Mouse (Mus musculus) neural tube, embryonic 12.5 days (tissue): ENCODE results near the gene Oscar. TPM values are rescaled to one million over a fixed set of nuclear protein-coding genes. Genes with fewer than 3 reads are reported as not detected.
"Not testable (repeated sequence)": the region's sequence is repeated elsewhere in the genome, so short reads cannot be mapped to it uniquely, and the experiment has no call there.

ENCODE experiments used
- ATAC-seq: fragments of 200-750 bp; cut with Nextera tagmentation; 2 replicates; pipeline ENCODE4 v1.8.0; 2017; ENCODE audit warnings: low read depth, mild to moderate bottlenecking, moderate TSS enrichment, moderate library complexity; ENCODE audit not compliant: low FRiP score
- H3K27ac ChIP-seq: fragments of 300-500 bp; sonication (generic); 2 replicates; pipeline ENCODE4 v1.5.1; 2016
- H3K27me3 ChIP-seq: fragments of 300-500 bp; sonication (generic); replicated peaks from 2 replicates; pipeline ENCODE4 v1.6.1; 2016; ENCODE audit warnings: mild to moderate bottlenecking
- H3K36me3 ChIP-seq: fragments of 300-500 bp; sonication (generic); 2 replicates; pipeline ENCODE4 v1.6.1; 2016; ENCODE audit warnings: mild to moderate bottlenecking
- H3K4me1 ChIP-seq: fragments of 300-500 bp; sonication (generic); 2 replicates; pipeline ENCODE4 v1.6.1; 2016
- H3K4me2 ChIP-seq: fragments of 300-500 bp; sonication (generic); replicated peaks from 2 replicates; pipeline ENCODE4 v1.6.1; 2016; ENCODE audit warnings: mild to moderate bottlenecking
- H3K4me3 ChIP-seq: fragments of 300-500 bp; sonication (generic); 2 replicates; pipeline ENCODE4 v1.5.1; 2016
- H3K9ac ChIP-seq: fragments of 300-500 bp; sonication (generic); 2 replicates; pipeline ENCODE4 v1.6.1; 2016; ENCODE audit warnings: mild to moderate bottlenecking
- H3K9me3 ChIP-seq: fragments of 300-500 bp; sonication (generic); 2 replicates; pipeline ENCODE4 v1.6.1; 2016; ENCODE audit warnings: mild to moderate bottlenecking
- WGBS: fragments of 180-500 bp; shearing (Covaris S2); methylation state at CpG from one replicate; pipeline ENCODE4 v1.1.7; 2016; 5-methylcytosine and 5-hydroxymethylcytosine counted together
- microRNA-seq: library from miRNA; unstranded; fragments of <30 nt; microRNA quantifications from one replicate; pipeline ENCODE4, GENCODE M21; 2017
- polyA plus RNA-seq: library from polyadenylated mRNA; unstranded; fragments of >200 nt; fragmentation: Nextera tagmentation; extraction: Ambion mirVana; gene quantifications from 2 replicates; pipeline ENCODE4 v1.2.1, GENCODE M21; 2016

Gene Oscar
- polyA plus RNA-seq, 1 experiment from 2014 or later = 0.24 TPM

DNA sequence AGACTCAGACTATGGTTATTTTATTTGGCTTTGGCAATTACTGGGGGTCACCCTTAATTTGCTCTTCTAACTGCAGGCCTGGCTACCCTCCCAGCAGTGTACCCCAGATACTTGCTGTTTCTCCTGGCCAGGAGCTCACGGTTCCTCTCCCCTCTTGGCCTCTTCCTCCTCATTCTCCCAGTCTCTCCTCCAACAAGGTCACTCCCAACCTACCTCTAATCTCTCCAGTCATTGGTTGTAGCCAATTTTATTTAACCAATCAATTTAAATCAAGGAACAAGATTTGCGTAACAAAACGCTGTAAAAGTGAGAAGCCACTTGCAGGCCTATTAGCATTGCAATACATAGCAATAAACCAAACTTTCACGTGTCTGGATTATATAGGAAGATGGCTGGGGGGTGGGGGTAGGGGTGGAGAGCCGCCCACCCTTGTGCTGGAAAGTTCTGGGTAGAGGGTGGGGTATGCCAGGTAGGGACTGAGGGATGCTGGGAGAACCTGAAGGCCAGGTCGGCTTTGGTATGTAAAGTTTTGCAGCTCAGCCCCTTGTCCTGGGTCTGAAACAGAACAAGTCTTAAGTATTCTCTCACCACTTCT, 36.9 kb downstream of the Oscar start:
- Histone ChIP-seq H3K9me3 (no peaks in the 10 kb centered on the region), H3K36me3 (no peaks in the 10 kb centered on the region), H3K27ac (no peak overlapping the region), H3K4me1 (no peaks in the 10 kb centered on the region), H3K9ac (no peak overlapping the region), H3K4me3 (no peak overlapping the region), H3K4me2 (no peak overlapping the region), H3K27me3 (no peaks in the 10 kb centered on the region)
- no peak for ATAC-seq
- 47% methylated on average over 6 of the region's 6 CpGs for WGBS

DNA sequence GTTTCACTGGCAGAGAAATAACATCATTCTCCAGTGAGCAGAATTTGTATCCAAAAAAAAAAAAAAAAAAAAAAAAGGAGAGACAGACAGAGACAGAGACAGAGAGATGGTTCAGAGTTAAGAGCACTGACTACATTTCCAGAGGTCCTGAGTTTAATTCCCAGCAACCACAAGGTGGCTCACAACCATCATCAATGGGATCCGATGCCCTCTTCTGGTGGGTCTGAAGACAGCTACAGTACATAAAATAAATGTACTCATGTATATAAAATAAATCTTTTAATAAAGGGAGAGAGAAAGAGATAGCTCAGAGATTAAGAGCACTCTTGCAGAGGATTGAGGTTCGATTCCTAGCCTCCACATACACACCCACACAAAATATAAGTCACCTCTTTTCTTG, 37.8 kb downstream of the Oscar start:
- H3K4me3 ChIP-seq = no peak overlapping the region
- H3K4me2 ChIP-seq = no peak overlapping the region
- ATAC-seq = no peak
- no peaks in the 10 kb centered on the region for H3K36me3 ChIP-seq
- no peak overlapping the region for H3K27ac ChIP-seq
- H3K9ac ChIP-seq = no peak overlapping the region
- WGBS = 80% methylated on average over 2 of the region's 2 CpGs
- H3K27me3 ChIP-seq = no peaks in the 10 kb centered on the region
- no peaks in the 10 kb centered on the region for H3K9me3 ChIP-seq
- no peaks in the 10 kb centered on the region for H3K4me1 ChIP-seq

DNA sequence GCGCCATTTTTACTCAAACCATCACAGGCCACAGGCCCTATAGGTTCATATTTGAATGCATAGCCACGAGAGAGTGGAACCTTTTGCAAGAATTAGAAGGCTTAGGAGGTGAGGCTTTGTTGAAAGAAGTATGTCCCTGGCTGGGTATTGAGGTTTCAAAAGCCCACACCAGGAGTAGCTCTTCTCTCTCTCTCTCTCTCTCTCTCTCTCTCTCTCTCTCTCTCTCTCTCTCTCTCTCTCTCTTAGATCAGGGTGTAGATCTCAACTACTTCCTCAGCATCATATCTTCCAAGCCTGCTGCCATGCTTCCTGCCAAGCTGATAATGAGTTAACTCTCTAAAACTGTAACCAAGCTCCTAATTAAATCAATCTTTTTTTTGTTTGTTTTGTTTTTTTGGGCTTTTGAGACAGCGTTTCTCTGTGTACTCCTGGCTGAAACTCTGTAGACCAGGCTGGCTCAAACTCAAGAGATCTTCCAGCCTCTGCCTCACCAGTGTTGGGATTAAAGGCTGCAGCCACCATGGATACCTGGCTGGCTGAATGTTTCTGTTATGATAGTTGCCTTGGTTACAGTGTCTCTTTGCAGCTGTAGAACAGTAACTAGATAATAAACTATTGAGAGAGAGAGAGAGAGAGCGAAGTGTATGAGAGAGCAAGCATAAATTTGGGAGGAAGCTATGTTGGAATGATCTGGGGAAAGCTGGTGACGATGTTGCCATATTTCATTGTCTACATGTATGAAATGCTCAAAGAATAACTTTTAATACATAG, 39.4 kb downstream of the Oscar start:
- Histone ChIP-seq H3K9ac (no peak overlapping the region), H3K27me3 (no peaks in the 10 kb centered on the region), H3K4me3 (no peak overlapping the region), H3K27ac (no peak overlapping the region), H3K4me1 (no peaks in the 10 kb centered on the region), H3K36me3 (no peaks in the 10 kb centered on the region), H3K4me2 (no peak overlapping the region), H3K9me3 (no peaks in the 10 kb centered on the region)
- ATAC-seq = no peak
- WGBS = 88% methylated on average over 5 of the region's 5 CpGs

DNA sequence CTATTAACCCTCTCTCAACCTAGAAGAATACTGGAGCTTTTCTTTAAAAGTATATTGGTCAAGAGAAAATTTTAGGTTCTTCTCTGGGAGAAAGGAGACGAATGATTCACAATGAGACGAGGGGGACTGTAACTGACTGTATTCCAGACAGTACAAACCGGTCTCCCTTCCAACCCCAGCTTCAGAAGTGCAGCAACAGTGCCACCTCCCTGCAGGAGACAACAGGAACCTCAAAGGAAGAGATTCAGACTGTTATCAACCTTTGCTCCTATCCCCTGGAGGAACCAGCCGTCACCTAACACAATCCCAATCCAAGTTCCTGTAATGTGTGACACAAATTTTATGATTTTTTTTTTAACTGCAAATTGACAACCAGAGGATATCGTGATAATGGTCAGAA, 41.7 kb downstream of the Oscar start:
- Histone ChIP-seq H3K27me3 (no peaks in the 10 kb centered on the region), H3K27ac (no peak overlapping the region), H3K9me3 (no peaks in the 10 kb centered on the region), H3K4me3 (no peak overlapping the region), H3K4me1 (no peaks in the 10 kb centered on the region), H3K9ac (no peak overlapping the region), H3K4me2 (no peak overlapping the region), H3K36me3 (no peaks in the 10 kb centered on the region)
- no peak for ATAC-seq
- WGBS = 63% methylated on average over 5 of the region's 5 CpGs

DNA sequence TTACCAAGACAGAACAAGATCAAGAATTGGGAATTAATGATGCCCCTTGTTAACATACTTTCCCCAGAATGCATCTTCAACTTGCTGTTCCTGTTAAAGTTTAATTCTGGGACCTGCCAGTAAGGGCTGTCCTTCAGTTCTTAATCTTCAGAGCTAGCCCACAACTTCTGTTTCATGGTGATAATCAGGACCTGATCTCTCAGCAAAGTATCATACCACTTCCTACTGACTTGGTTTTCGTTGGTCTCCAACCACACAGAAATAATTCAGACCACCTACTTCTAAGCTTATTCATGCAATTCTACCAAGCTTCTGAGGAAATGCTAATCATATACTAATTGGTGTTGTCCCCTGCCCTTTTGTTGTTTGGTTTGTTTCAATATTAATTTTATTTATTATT, 44.1 kb downstream of the Oscar start:
- 86% methylated on average over 1 of the region's 1 CpGs for WGBS
- Histone ChIP-seq H3K4me3 (no peak overlapping the region), H3K9me3 (no peaks in the 10 kb centered on the region), H3K4me1 (no peaks in the 10 kb centered on the region), H3K27ac (no peak overlapping the region), H3K4me2 (no peak overlapping the region), H3K36me3 (no peaks in the 10 kb centered on the region), H3K9ac (no peak overlapping the region), H3K27me3 (no peaks in the 10 kb centered on the region)
- ATAC-seq = no peak

DNA sequence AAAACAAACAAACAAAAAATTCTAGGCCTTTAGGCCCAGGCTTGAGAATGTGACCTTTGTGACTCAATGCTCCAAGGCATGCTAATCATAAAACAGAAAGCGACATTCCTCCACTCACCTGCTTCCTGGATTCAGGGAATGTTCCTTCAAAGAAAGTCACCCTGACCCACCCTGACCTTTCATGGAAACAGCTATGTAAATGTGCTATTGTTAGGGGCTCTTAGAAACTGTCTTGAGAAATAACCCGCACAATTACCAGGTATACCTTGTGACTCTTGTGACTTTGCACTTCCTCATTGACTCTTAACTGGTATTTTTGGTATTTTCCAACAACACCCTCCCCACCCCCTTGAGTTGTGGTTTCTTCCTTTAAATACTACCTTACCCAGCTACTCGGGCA, 45.4 kb downstream of the Oscar start:
- not testable (repeated sequence) for H3K36me3 ChIP-seq, H3K9me3 ChIP-seq, ATAC-seq, H3K9ac ChIP-seq, H3K27me3 ChIP-seq, H3K4me2 ChIP-seq, H3K4me3 ChIP-seq, H3K27ac ChIP-seq, H3K4me1 ChIP-seq
- 91% methylated on average over 3 of the region's 3 CpGs for WGBS

DNA sequence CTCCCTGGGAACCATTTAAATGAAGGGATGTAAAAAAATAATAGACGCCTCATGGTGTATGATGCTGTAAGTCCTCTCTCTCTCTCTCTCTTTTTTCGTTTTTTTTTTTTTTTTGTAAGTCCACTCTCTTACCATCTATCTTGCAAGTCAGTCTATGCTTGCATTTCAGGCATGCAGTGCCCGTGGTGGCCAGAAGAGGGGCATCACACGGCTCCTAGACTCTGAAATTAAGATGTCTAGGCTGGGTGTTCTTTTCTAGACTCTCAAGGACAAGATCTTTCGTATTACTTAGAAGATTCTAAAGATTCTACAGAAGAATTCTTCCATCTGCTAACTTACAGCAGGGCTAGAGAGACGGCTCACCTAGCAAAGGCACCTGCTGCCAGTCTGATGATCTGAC, 46.2 kb downstream of the Oscar start:
- WGBS = 76% methylated on average over 6 of the region's 6 CpGs

DNA sequence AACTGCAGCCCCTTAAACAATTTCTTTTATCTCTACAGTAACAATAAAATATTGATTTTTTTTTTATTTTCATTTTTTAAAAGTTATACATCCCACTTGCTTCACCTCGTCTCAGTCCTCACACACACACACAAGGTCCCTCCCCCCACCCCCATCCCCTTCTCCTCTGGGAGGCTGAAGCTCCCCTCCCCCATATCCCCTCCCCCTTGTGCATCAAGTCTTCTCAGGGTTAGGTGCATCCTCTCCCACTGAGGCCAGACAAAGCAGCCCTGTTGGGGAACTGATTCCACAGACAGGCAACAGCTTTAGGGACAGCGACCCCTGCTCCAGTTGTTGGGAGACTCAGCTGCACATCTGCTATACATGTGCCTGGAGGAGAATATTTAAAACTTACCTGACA, 48.6 kb downstream of the Oscar start:
- no peaks in the 10 kb centered on the region for H3K27me3 ChIP-seq
- H3K27ac ChIP-seq = no peak overlapping the region
- no peak overlapping the region for H3K9ac ChIP-seq
- WGBS = 15% methylated on average over 2 of the region's 2 CpGs
- no peaks in the 10 kb centered on the region for H3K36me3 ChIP-seq
- no peak overlapping the region for H3K4me3 ChIP-seq
- no peaks in the 10 kb centered on the region for H3K4me1 ChIP-seq
- no peak overlapping the region for H3K4me2 ChIP-seq
- no peaks in the 10 kb centered on the region for H3K9me3 ChIP-seq
- ATAC-seq = no peak

More for the DNA sequence above, 46.2 kb downstream of the Oscar start:
- H3K9me3 ChIP-seq = no peaks in the 10 kb centered on the region
- H3K4me3 ChIP-seq = no peak overlapping the region
- H3K4me2 ChIP-seq = no peak overlapping the region
- no peaks in the 10 kb centered on the region for H3K36me3 ChIP-seq
- H3K4me1 ChIP-seq = no peaks in the 10 kb centered on the region
- H3K27ac ChIP-seq = no peak overlapping the region
- ATAC-seq = no peak
- no peaks in the 10 kb centered on the region for H3K27me3 ChIP-seq
- no peak overlapping the region for H3K9ac ChIP-seq

Small RNAs within 50 kb of the gene (microRNA-seq; reads per million reads assigned to microRNA genes)
- gene Gm25100 (not detected), gene Mir3572 (1.7 reads per million)

Other genes starting within 250 kb of the Oscar start
- 7.1 and 8.2 TPM in 2 replicates for gene Cacng8, start 225.5 kb downstream of the Oscar start, polyA plus RNA-seq
- gene Cacng6, start 192.0 kb downstream of the Oscar start, polyA plus RNA-seq = 1.5 and 1.9 TPM in 2 replicates
- not detected in 2 replicates for gene Tarm1, start 113.5 kb downstream of the Oscar start, polyA plus RNA-seq
- gene Ndufa3, start 1.2 kb upstream of the Oscar start, polyA plus RNA-seq = 368 and 375 TPM in 2 replicates
- gene Tfpt, start 13.8 kb upstream of the Oscar start, polyA plus RNA-seq = 39.3 and 39.7 TPM in 2 replicates
- gene Prpf31, start 13.8 kb upstream of the Oscar start, polyA plus RNA-seq = 126 TPM in 2 replicates
- gene Cnot3, start 29.1 kb upstream of the Oscar start, polyA plus RNA-seq = 58.2 and 58.3 TPM in 2 replicates
- 23.4 and 25.7 TPM in 2 replicates for gene Leng1, start 49.7 kb upstream of the Oscar start, polyA plus RNA-seq
- 3.2 and 4.0 TPM in 2 replicates for gene Tmc4, start 61.4 kb upstream of the Oscar start, polyA plus RNA-seq
- 225 and 226 TPM in 2 replicates for gene Tsen34, start 76.7 kb upstream of the Oscar start, polyA plus RNA-seq
- gene Mboat7, start 77.4 kb upstream of the Oscar start, polyA plus RNA-seq = 44.3 and 47.5 TPM in 2 replicates
- 989 and 1,067 TPM in 2 replicates for gene Rps9, start 87.8 kb upstream of the Oscar start, polyA plus RNA-seq
- gene Pirb, start 104.2 kb upstream of the Oscar start, polyA plus RNA-seq = 0.18 and 0.20 TPM in 2 replicates
- not detected in 2 replicates for gene Gm15448, start 209.5 kb upstream of the Oscar start, polyA plus RNA-seq
- not detected in 2 replicates for gene Pira2, start 228.9 kb upstream of the Oscar start, polyA plus RNA-seq